Mouse (Mus musculus) stomach, embryonic 14.5 days (tissue): ENCODE measurements around the gene Wdr70. TPM values are rescaled to one million over a fixed set of nuclear protein-coding genes. Genes with fewer than 3 reads are reported as not detected.

Experiments used
- ATAC-seq: fragments of 200-750 bp; cut with Nextera tagmentation; 2 replicates; pipeline ENCODE4 v1.8.0; 2017; ENCODE audit warnings: low read depth, moderate TSS enrichment; ENCODE audit not compliant: insufficient number of reproducible peaks, insufficient read depth, low FRiP score
- H3K27ac ChIP-seq: fragments of 300-500 bp; sonication (generic); 2 replicates; pipeline ENCODE4 v1.5.1; 2014; ENCODE audit warnings: mild to moderate bottlenecking, low read length, moderate library complexity, mixed read lengths
- H3K27me3 ChIP-seq: fragments of 300-500 bp; sonication (generic); 2 replicates; pipeline ENCODE4 v1.6.1; 2014; ENCODE audit warnings: low read length, control low read depth, mixed read lengths; ENCODE audit not compliant: control insufficient read depth, insufficient read depth
- H3K36me3 ChIP-seq: fragments of 300-500 bp; sonication (generic); 2 replicates; pipeline ENCODE4 v1.6.1; 2014; ENCODE audit warnings: mild to moderate bottlenecking, control low read depth, low read length, moderate library complexity, mixed read lengths; ENCODE audit not compliant: control insufficient read depth, insufficient read depth
- H3K4me1 ChIP-seq: fragments of 300-500 bp; sonication (generic); 2 replicates; pipeline ENCODE4 v1.6.1; 2014; ENCODE audit warnings: low read length, control low read depth, mixed read lengths; ENCODE audit not compliant: control insufficient read depth, insufficient read depth
- H3K4me2 ChIP-seq: fragments of 300-500 bp; sonication (generic); replicated peaks from 2 replicates; pipeline ENCODE4 v1.6.1; 2014; ENCODE audit warnings: low read depth, low read length, control low read depth
- H3K4me3 ChIP-seq: fragments of 300-500 bp; sonication (generic); 2 replicates; pipeline ENCODE4 v1.5.1; 2014; ENCODE audit warnings: low read depth, low read length, control low read depth
- H3K9ac ChIP-seq: fragments of 300-500 bp; sonication (generic); replicated peaks from 2 replicates; pipeline ENCODE4 v1.6.1; 2014; ENCODE audit warnings: low read depth, mild to moderate bottlenecking, control low read depth, low read length, moderate library complexity, mixed read lengths
- H3K9me3 ChIP-seq: fragments of 300-500 bp; sonication (generic); 2 replicates; pipeline ENCODE4 v1.6.1; 2016; ENCODE audit warnings: low read depth, low read length, control low read depth; ENCODE audit not compliant: control insufficient read depth
- WGBS: fragments of 180-500 bp; shearing (Covaris S2); extraction: QIAGEN DNeasy Blood & Tissue Kit; methylation state at CpG from one replicate; pipeline ENCODE4 v1.1.7; 2014; 5-methylcytosine and 5-hydroxymethylcytosine counted together
- polyA plus RNA-seq: library from polyadenylated mRNA; unstranded; fragments of >200 nt; fragmentation: Nextera tagmentation; extraction: Ambion mirVana; gene quantifications from 2 replicates; pipeline ENCODE4 v1.2.1, GENCODE M21; 2014

Wdr70 gene
- polyA plus RNA-seq, 1 experiment from 2014 or later, result 59.1 TPM

DNA sequence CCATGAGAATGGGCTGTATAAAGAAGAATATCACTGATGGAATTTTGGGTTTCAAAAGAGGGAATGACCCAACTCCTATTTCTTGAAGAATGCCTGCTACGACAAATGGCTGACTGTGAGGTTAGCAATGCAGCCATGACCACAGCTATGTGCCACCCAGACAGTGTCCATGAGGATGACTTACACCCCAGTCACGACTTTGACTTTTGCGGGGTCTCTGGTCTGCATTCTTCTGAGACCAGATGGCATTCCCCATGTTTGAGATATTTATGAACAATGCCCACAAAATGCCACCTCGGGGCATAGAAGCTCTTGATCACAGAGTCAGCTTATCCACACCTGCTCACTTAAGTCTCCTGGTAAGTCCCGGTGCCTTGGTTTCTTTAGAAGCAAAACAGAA lies 236.1 kb downstream of the Wdr70 start:
- Histone ChIP-seq H3K4me2 (no peak overlapping the region), H3K4me1 (no peaks in the 10 kb centered on the region), H3K27ac (no peak overlapping the region), H3K36me3 (no peaks in the 10 kb centered on the region), H3K9me3 (no peaks in the 10 kb centered on the region), H3K27me3 (no peaks in the 10 kb centered on the region), H3K4me3 (no peak overlapping the region), H3K9ac (no peak overlapping the region)
- ATAC-seq, result no peak
- 85% methylated on average over 5 of the region's 5 CpGs for WGBS

DNA sequence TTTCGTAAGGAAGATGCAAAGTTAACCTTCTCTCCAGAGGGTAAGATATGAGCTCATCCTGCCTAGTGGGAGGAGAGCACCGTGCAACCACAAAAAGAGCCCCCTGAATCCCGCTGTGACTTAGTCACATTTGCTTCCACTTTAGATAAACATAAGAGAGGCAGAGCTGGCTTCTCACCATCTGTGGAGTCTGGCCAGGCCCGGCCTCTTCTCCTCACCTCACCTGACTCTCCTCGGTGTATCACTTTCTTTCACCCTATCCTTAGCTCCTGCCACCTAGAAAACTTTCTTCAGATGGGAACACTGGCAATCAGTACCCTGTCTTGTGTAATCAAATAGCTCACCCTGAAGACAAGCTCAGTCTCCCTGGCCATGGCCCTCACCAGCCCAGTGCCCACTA lies 240.2 kb downstream of the Wdr70 start:
- H3K9ac ChIP-seq, result no peak overlapping the region
- H3K4me2 ChIP-seq, result no peak overlapping the region
- no peak overlapping the region for H3K4me3 ChIP-seq
- no peaks in the 10 kb centered on the region for H3K36me3 ChIP-seq
- WGBS, result 74% methylated on average over 5 of the region's 5 CpGs
- no peak overlapping the region for H3K27ac ChIP-seq
- H3K27me3 ChIP-seq, result no peaks in the 10 kb centered on the region
- no peaks in the 10 kb centered on the region for H3K4me1 ChIP-seq
- no peak for ATAC-seq
- H3K9me3 ChIP-seq, result no peaks in the 10 kb centered on the region

GRCm38 (mm10) chr15:7857418-7857817 lies 241.6 kb downstream of the Wdr70 start:
- 76% methylated on average over 13 of the region's 13 CpGs for WGBS
- Histone ChIP-seq H3K27ac (no peak overlapping the region), H3K4me1 (no peaks in the 10 kb centered on the region), H3K9me3 (no peaks in the 10 kb centered on the region), H3K36me3 (no peaks in the 10 kb centered on the region), H3K9ac (no peak overlapping the region), H3K4me2 (no peak overlapping the region), H3K27me3 (no peaks in the 10 kb centered on the region), H3K4me3 (no peak overlapping the region)
- ATAC-seq, result no peak

- no peaks in the 10 kb centered on the region for H3K36me3 ChIP-seq
- WGBS, result 87% methylated on average over 4 of the region's 4 CpGs
- ATAC-seq, result no peak
Observed at GRCm38 (mm10) chr15:7842398-7842797, 256.6 kb downstream of the Wdr70 start.

DNA sequence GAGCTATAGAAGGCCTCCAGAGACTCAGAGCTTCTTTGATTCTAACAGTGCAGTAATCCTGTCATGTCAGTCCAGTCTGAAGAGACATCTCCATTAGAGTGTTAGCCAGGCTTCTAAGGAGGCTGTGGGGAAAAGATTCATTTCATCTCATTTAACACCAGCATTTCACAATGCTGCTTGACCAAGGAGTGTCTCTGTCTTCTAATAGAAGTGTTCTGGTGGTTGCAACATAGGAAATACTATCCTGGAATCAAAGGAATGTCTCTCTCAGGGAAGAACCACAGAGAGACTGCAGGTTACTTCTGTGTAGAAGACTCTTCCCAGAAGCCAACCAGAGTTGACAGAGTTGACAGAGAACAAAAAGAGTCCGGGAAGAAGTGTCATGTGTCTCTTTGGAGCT lies 257.3 kb downstream of the Wdr70 start:
- ATAC-seq, result no peak
- H3K4me3 ChIP-seq, result no peak overlapping the region
- no peak overlapping the region for H3K9ac ChIP-seq
- H3K4me2 ChIP-seq, result no peak overlapping the region
- no peaks in the 10 kb centered on the region for H3K4me1 ChIP-seq
- no peaks in the 10 kb centered on the region; the same call in 1 of the 2 replicates for H3K36me3 ChIP-seq
- no peaks in the 10 kb centered on the region for H3K27me3 ChIP-seq
- 85% methylated on average over 1 of the region's 1 CpGs for WGBS
- no peak overlapping the region for H3K27ac ChIP-seq
- no peaks in the 10 kb centered on the region for H3K9me3 ChIP-seq

More at GRCm38 (mm10) chr15:7842398-7842797, 256.6 kb downstream of the Wdr70 start:
- Histone ChIP-seq H3K9ac (no peak overlapping the region), H3K9me3 (no peaks in the 10 kb centered on the region), H3K4me1 (no peaks in the 10 kb centered on the region), H3K27me3 (no peaks in the 10 kb centered on the region), H3K4me3 (no peak overlapping the region), H3K4me2 (no peak overlapping the region), H3K27ac (no peak overlapping the region)

GRCm38 (mm10) chr15:7838921-7839309 lies 260.1 kb downstream of the Wdr70 start:
- no peaks in the 10 kb centered on the region for H3K9me3 ChIP-seq
- no peak overlapping the region for H3K9ac ChIP-seq
- no peak for ATAC-seq
- no peaks in the 10 kb centered on the region for H3K4me1 ChIP-seq
- no peak overlapping the region for H3K4me3 ChIP-seq
- no peaks in the 10 kb centered on the region for H3K27me3 ChIP-seq
- H3K27ac ChIP-seq, result no peak overlapping the region
- H3K4me2 ChIP-seq, result no peak overlapping the region
- H3K36me3 ChIP-seq, result no peaks in the 10 kb centered on the region; the same call in 1 of the 2 replicates
- WGBS, result 68% methylated on average over 7 of the region's 7 CpGs

DNA sequence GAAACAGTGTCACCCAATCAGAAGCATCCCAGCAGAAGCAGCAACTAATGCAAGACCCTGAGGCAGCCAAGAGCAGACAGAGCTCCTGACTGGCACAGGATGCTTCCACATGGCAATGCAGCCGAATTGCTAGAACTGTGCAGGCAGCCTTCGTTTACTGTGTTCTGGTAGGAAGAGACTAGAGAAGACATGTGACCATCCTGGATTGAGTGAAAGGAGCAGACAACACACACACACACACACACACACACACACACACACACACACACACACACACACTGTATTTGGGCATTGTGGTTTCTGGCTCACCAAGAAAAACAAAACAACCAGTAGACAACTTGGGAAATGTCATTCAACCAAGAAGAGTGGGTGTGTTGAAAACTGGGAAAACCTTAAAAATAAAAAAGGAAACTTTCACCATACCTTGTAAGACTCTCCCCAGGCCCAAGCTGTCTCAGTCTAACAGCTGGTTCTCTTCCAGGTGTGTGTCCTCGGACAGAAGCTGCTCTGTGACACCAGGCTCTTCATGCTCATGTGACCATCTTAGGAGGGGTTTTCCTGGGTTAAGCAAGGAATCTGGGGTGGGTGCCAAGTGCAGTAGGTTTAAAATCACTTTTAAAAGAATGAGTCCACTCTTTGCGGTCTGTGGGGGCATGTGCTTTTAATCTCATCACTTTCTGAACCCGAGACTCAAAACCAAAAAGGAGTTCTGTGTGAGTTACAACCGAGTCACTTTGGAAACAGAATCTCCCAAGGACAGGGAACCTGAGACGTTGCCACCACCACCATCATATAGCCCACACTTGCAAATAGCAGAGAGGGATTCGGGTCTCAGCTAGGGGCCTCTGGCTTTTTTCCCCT lies 260.7 kb downstream of the Wdr70 start:
- Histone ChIP-seq H3K9ac (no peak overlapping the region), H3K27ac (no peak overlapping the region), H3K4me2 (no peak overlapping the region), H3K36me3 (no peaks in the 10 kb centered on the region; the same call in 1 of the 2 replicates), H3K4me3 (no peak overlapping the region), H3K27me3 (no peaks in the 10 kb centered on the region), H3K4me1 (no peaks in the 10 kb centered on the region), H3K9me3 (no peaks in the 10 kb centered on the region)
- no peak for ATAC-seq
- WGBS, result 51% methylated on average over 8 of the region's 8 CpGs

DNA sequence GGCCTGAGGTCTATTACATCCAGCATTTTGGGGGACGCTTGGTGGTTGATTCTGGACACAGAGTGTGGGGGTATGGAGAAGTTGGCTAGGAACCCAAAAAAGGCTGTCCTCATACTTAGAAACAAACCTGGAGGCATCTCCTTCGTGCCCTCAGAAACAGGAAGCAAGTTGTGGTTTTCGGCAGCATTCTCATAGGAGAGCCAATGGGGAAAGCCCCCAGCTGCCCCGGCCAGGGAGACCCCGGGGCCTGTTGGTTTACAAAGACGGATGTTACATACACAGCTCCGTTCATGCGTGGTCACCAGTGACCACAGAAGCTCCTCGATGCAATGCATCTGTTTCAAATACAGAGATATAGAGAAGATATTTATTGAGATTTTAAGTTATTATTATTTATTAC lies 263.6 kb downstream of the Wdr70 start:
- no peak overlapping the region for H3K4me3 ChIP-seq
- H3K27me3 ChIP-seq, result no peaks in the 10 kb centered on the region
- no peak overlapping the region for H3K27ac ChIP-seq
- no peaks in the 10 kb centered on the region for H3K4me1 ChIP-seq
- H3K9ac ChIP-seq, result no peak overlapping the region
- ATAC-seq, result no peak
- no peaks in the 10 kb centered on the region; the same call in 1 of the 2 replicates for H3K36me3 ChIP-seq
- 84% methylated on average over 9 of the region's 9 CpGs for WGBS
- H3K4me2 ChIP-seq, result no peak overlapping the region
- no peaks in the 10 kb centered on the region for H3K9me3 ChIP-seq
